Mouse (Mus musculus) midbrain, embryonic 11.5 days (tissue): ENCODE data around the gene Prkra. TPM values are rescaled to one million over a fixed set of nuclear protein-coding genes. Genes with fewer than 3 reads are reported as not detected.

ENCODE experiments used
- ATAC-seq: fragments of 200-750 bp; cut with Nextera tagmentation; 2 replicates; pipeline ENCODE4 v1.8.0; 2017; ENCODE audit warnings: moderate TSS enrichment, moderate library complexity; ENCODE audit not compliant: low FRiP score
- DNase-seq: peaks from one replicate; pipeline ENCODE4 v3.0.0; 2015; ENCODE audit warnings: low spot score; ENCODE audit errors: missing footprints
- H3K27ac ChIP-seq: fragments of 300-500 bp; sonication (generic); 2 replicates; pipeline ENCODE4 v1.5.1; 2014; ENCODE audit warnings: low read depth, low read length
- H3K27me3 ChIP-seq: fragments of 300-500 bp; sonication (generic); 2 replicates; pipeline ENCODE4 v1.6.1; 2014; ENCODE audit warnings: mild to moderate bottlenecking, low read length, moderate library complexity, mixed read lengths; ENCODE audit not compliant: control insufficient read depth, insufficient read depth
- H3K36me3 ChIP-seq: fragments of 300-500 bp; sonication (generic); 2 replicates; pipeline ENCODE4 v1.6.1; 2014; ENCODE audit warnings: mild to moderate bottlenecking, low read length, moderate library complexity, mixed read lengths; ENCODE audit not compliant: control insufficient read depth, insufficient read depth
- H3K4me1 ChIP-seq: fragments of 300-500 bp; sonication (generic); 2 replicates; pipeline ENCODE4 v1.6.1; 2014; ENCODE audit warnings: low read length; ENCODE audit not compliant: control insufficient read depth, insufficient read depth
- H3K4me2 ChIP-seq: fragments of 300-500 bp; sonication (generic); 2 replicates; pipeline ENCODE4 v1.6.1; 2014; ENCODE audit warnings: mild to moderate bottlenecking, moderate library complexity
- H3K4me3 ChIP-seq: fragments of 300-500 bp; sonication (generic); 2 replicates; pipeline ENCODE4 v1.5.1; 2014; ENCODE audit warnings: low read depth, low read length
- H3K9ac ChIP-seq: fragments of 300-500 bp; sonication (generic); 2 replicates; pipeline ENCODE4 v1.6.1; 2014; ENCODE audit warnings: low read length
- H3K9me3 ChIP-seq: fragments of 300-500 bp; sonication (generic); 2 replicates; pipeline ENCODE4 v1.6.1; 2016; ENCODE audit warnings: low read length; ENCODE audit not compliant: control insufficient read depth
- WGBS: fragments of 180-500 bp; shearing (Covaris S2); extraction: QIAGEN DNeasy Blood & Tissue Kit; methylation state at CpG from one replicate; pipeline ENCODE4 v1.1.7; 2014; 5-methylcytosine and 5-hydroxymethylcytosine counted together
- polyA plus RNA-seq: library from polyadenylated mRNA; unstranded; fragments of >200 nt; fragmentation: Nextera tagmentation; extraction: Ambion mirVana; gene quantifications from 2 replicates; pipeline ENCODE4 v1.2.1, GENCODE M21; 2014

Prkra gene
- polyA plus RNA-seq, 1 experiment from 2014 or later = 90.9 TPM

GRCm38 (mm10) chr2:76676401-76677226 lies 28.8 kb upstream of the Prkra start:
- no peak for ATAC-seq
- peak; percentile 88 for DNase-seq
- 71% methylated on average over 13 of the region's 13 CpGs for WGBS
- Histone ChIP-seq H3K27me3 (no peaks in the 10 kb centered on the region), H3K9me3 (no peaks in the 10 kb centered on the region), H3K27ac (no peak overlapping the region), H3K36me3 (no peaks in the 10 kb centered on the region), H3K4me1 (peaks cover 14% of the 10 kb centered on the region), H3K4me2 (peak overlapping the region; percentile 62), H3K9ac (peak overlapping the region; percentile 90; the same call in 1 of the 2 replicates), H3K4me3 (peak overlapping the region; percentile 82)

GRCm38 (mm10) chr2:76675949-76676348 lies 28.1 kb upstream of the Prkra start:
- no peaks in the 10 kb centered on the region for H3K9me3 ChIP-seq
- peak overlapping the region; percentile 90 for H3K9ac ChIP-seq
- H3K36me3 ChIP-seq = no peaks in the 10 kb centered on the region
- peak; percentile 90 for DNase-seq
- H3K27ac ChIP-seq = no peak overlapping the region
- peak overlapping the region; percentile 62 for H3K4me2 ChIP-seq
- H3K4me1 ChIP-seq = peaks cover 14% of the 10 kb centered on the region
- ATAC-seq = no peak
- H3K4me3 ChIP-seq = peak overlapping the region; percentile 82
- H3K27me3 ChIP-seq = no peaks in the 10 kb centered on the region
- 8% methylated on average over 4 of the region's 4 CpGs for WGBS

GRCm38 (mm10) chr2:76675451-76675850 lies 27.6 kb upstream of the Prkra start:
- H3K4me1 ChIP-seq = peaks cover 14% of the 10 kb centered on the region
- H3K27me3 ChIP-seq = no peaks in the 10 kb centered on the region
- no peaks in the 10 kb centered on the region for H3K9me3 ChIP-seq
- peak overlapping the region; percentile 82 for H3K4me3 ChIP-seq
- H3K27ac ChIP-seq = peak overlapping the region; percentile 53
- DNase-seq (peak; percentile 94), ATAC-seq (peak; percentile 63; the same call in 1 of the 2 replicates)
- H3K4me2 ChIP-seq = peak overlapping the region; percentile 62
- no peaks in the 10 kb centered on the region for H3K36me3 ChIP-seq
- peak overlapping the region; percentile 90 for H3K9ac ChIP-seq
- under 1% methylated on average over 39 of the region's 44 CpGs for WGBS

GRCm38 (mm10) chr2:76674725-76675427 lies 27.1 kb upstream of the Prkra start, which contains the start of gene Plekha3:
TSS of gene Plekha3 (plus strand) at chr2:76675281.
- H3K36me3 ChIP-seq = no peaks in the 10 kb centered on the region
- peak within 1 kb of the TSS; percentile 53 for H3K27ac ChIP-seq
- H3K4me3 ChIP-seq = peak within 1 kb of the TSS; percentile 82
- peak; percentile 79 for ATAC-seq
- H3K9ac ChIP-seq = peak within 1 kb of the TSS; percentile 90
- peak; percentile 96 for DNase-seq
- H3K4me1 ChIP-seq = peaks cover 14% of the 10 kb centered on the region
- no peaks in the 10 kb centered on the region for H3K9me3 ChIP-seq
- no peaks in the 10 kb centered on the region for H3K27me3 ChIP-seq
- peak within 1 kb of the TSS; percentile 62 for H3K4me2 ChIP-seq
- WGBS = 4% methylated on average over 52 of the region's 52 CpGs

GRCm38 (mm10) chr2:76673472-76674081 lies 25.8 kb upstream of the Prkra start:
- Histone ChIP-seq H3K4me3 (no peak overlapping the region), H3K4me1 (peaks cover 14% of the 10 kb centered on the region), H3K9me3 (no peaks in the 10 kb centered on the region), H3K4me2 (peak overlapping the region; percentile 58), H3K9ac (no peak overlapping the region), H3K27ac (peak overlapping the region; percentile 27; the same call in 1 of the 2 replicates), H3K27me3 (no peaks in the 10 kb centered on the region), H3K36me3 (no peaks in the 10 kb centered on the region)
- peak; percentile 87 for DNase-seq
- 32% methylated on average over 7 of the region's 7 CpGs for WGBS
- no peak for ATAC-seq

- peak within 1 kb of the TSS; percentile 36 for H3K4me3 ChIP-seq
- peak within 1 kb of the TSS; percentile 68 for H3K9ac ChIP-seq
- WGBS = under 1% methylated on average over 17 of the region's 17 CpGs
- peak; percentile 100 for DNase-seq
- no peaks in the 10 kb centered on the region for H3K27me3 ChIP-seq
- peak within 1 kb of the TSS; percentile 27; the same call in 1 of the 2 replicates for H3K27ac ChIP-seq
- H3K4me1 ChIP-seq = peaks cover 14% of the 10 kb centered on the region
- H3K9me3 ChIP-seq = no peaks in the 10 kb centered on the region
- H3K36me3 ChIP-seq = no peaks in the 10 kb centered on the region
- peak; percentile 91 for ATAC-seq
- peak within 1 kb of the TSS; percentile 58 for H3K4me2 ChIP-seq
Measured at GRCm38 (mm10) chr2:76672966-76673392, 25.2 kb upstream of the Prkra start, which contains the start of gene Fkbp7. TSS of gene Fkbp7 (minus strand) at chr2:76673116.

- no peak for DNase-seq
Measured at GRCm38 (mm10) chr2:76672134-76672745, 24.4 kb upstream of the Prkra start.

GRCm38 (mm10) chr2:76671641-76672040 lies 23.8 kb upstream of the Prkra start:
- no peak for ATAC-seq
- peaks cover 14% of the 10 kb centered on the region for H3K4me1 ChIP-seq
- H3K36me3 ChIP-seq = no peaks in the 10 kb centered on the region
- peak overlapping the region; percentile 68 for H3K9ac ChIP-seq
- WGBS = 93% methylated on average over 6 of the region's 6 CpGs
- DNase-seq = peak; percentile 85
- no peaks in the 10 kb centered on the region for H3K27me3 ChIP-seq
- H3K4me2 ChIP-seq = peak overlapping the region; percentile 58
- H3K4me3 ChIP-seq = peak overlapping the region; percentile 36; the same call in 1 of the 2 replicates
- no peak overlapping the region for H3K27ac ChIP-seq
- H3K9me3 ChIP-seq = no peaks in the 10 kb centered on the region

More at GRCm38 (mm10) chr2:76672134-76672745, 24.4 kb upstream of the Prkra start:
- Histone ChIP-seq H3K9me3 (no peaks in the 10 kb centered on the region), H3K27me3 (no peaks in the 10 kb centered on the region), H3K36me3 (no peaks in the 10 kb centered on the region), H3K9ac (peak overlapping the region; percentile 68), H3K4me1 (peaks cover 14% of the 10 kb centered on the region), H3K27ac (no peak overlapping the region; the same call in 1 of the 2 replicates), H3K4me3 (peak overlapping the region; percentile 36), H3K4me2 (peak overlapping the region; percentile 58)
- no peak for ATAC-seq
- 47% methylated on average over 9 of the region's 9 CpGs for WGBS
